Mouse (Mus musculus) adrenal gland, postnatal 10 days (tissue): ENCODE data around the gene Rhoc. TPM values are rescaled to one million over a fixed set of nuclear protein-coding genes. Genes with fewer than 3 reads are reported as not detected.

Source experiments
- DNase-seq: peaks from one replicate; pipeline ENCODE4 v3.0.0; 2021; ENCODE audit warnings: mixed read lengths
- total RNA-seq, 2 experiments: library from RNA; stranded (reverse); gene quantifications; 2 replicates each; pipeline ENCODE4 v1.2.3; 2021

Gene Rhoc
- total RNA-seq, 2 experiments from 2014 or later, result 156 to 166 TPM

DNA sequence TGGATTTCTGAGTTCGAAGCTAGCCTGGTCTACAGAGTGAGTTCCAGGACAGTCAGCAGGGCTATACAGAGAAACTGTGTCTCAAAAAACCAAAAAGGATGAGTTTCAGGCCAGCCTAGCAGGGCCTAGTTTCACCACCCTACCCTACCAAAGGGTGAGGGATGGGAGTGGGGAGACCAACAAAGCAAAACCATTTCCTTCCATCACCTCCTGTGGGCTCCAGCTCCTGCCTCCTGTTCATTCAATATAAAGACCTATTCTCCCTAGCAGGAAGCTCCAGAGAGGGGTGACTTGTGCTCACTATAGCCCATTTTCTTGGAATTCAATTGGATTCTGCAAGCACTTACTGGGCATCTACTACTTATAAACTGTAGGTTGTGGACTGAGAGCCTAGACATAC, 26.6 kb downstream of the Rhoc start:
- DNase-seq, result no peak

- DNase-seq, result no peak
Observed at GRCm38 (mm10) chr3:104815346-104815745, 27.2 kb downstream of the Rhoc start.

GRCm38 (mm10) chr3:104816130-104816529, 28.0 kb downstream of the Rhoc start:
- DNase-seq, result no peak

GRCm38 (mm10) chr3:104817481-104817990, 29.4 kb downstream of the Rhoc start:
- DNase-seq, result peak; percentile 74

DNA sequence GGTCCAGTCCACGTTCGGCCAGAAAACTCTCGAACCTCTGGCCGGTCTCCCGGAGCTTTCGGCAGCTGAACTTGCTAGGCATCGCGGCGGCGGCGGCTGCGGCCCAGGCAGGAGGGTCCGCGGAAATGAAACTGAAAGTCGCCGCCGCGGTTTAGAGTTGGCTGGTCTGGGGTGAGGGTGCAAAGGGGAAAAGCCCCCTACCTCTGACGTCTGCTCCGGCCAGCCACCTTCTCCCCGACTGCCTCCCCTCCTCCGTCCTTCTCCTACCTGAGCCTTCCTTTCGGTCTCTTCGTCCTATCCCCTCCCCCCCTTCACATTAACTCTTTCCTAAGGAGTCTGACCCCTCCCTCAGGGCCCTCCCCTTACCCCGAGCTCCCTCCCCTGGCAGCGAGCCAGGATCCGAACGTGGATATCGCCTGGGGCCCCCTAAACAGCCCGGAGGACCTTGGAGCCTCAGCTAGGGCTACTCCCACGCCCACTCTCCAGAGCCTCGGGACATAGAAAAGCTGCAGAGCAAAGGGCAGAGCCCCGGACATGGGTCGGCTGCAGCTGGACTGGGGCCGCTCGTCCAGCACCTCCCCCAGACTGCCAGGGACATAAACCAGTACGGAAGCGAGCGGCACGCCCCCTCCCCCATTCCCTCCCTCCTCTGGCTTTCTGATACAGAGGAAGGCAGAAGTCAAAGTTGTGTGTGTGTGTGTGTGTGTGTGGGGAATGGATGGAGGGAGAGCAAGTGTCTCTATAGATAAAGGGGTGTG, 30.0 kb downstream of the Rhoc start, which contains the start of gene Mov10:
Gene Mov10, minus strand, starts transcription at position 573 of the 758 bp plus-strand sequence.
- peak; percentile 79 for DNase-seq

GRCm38 (mm10) chr3:104818749-104819134, 30.6 kb downstream of the Rhoc start:
- no peak for DNase-seq

DNA sequence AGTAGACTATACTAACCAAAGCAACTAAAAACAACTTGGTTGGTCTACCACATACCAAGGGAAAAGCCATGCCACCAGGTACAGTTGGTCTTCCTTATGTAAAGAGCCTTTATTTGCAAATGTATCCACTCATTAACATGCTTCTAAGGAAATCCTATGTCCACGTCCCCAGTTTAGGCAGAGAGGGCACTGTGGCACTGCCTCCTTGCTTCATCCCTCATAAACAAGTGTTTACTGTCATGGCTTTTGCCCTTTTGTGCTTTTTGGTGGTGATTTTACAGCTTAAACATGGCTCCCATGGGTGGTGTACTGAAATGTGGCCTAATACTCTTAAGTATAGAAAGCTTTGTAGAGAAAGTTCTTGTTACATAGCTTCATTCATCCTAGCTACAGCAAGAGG, 32.3 kb downstream of the Rhoc start:
- DNase-seq, result no peak

- DNase-seq, result no peak
Observed at GRCm38 (mm10) chr3:104822413-104822812, 34.2 kb downstream of the Rhoc start.

DNA sequence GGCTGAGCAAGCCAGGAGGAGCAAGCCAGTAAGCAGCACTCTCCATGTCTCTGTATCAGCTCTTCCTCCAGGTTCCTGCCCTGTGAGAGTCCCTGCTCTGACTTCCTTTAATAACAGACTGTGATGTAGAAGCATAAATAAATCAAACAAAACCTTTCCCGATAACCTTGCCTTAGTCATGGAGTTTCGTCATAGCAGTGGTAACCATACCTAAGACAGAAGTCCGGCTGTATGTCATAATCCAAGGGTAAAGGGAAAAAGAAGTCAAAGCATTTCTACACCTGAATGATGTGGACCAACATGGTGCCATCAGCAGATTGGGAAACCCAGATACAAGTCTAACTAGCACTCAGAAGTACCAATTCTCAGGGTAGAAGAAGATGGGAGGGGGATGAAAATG, 47.6 kb downstream of the Rhoc start:
- no peak for DNase-seq

- no peak for DNase-seq
Observed at GRCm38 (mm10) chr3:104841049-104841448, 52.9 kb downstream of the Rhoc start.

Other genes starting within 250 kb of the Rhoc start
- gene Slc16a1, start 149.7 kb upstream of the Rhoc start, total RNA-seq, result 100 to 1,000 TPM; 104 to 117 TPM
- 10 to 100 TPM in 1 of 2 experiments, 1 to 10 TPM in 1; 6.7 to 10.1 TPM for gene Ppm1j, start 7.3 kb upstream of the Rhoc start, total RNA-seq
- gene Fam19a3, start 6.5 kb upstream of the Rhoc start, total RNA-seq, result 1 to 10 TPM in 1 of 2 experiments, under 1 TPM in 1; 0.72 to 1.2 TPM
- 10 to 100 TPM; 29.8 to 30.0 TPM for gene Mov10, start 30.2 kb downstream of the Rhoc start, total RNA-seq
- 10 to 100 TPM; 30.5 to 31.0 TPM for gene St7l, start 75.6 kb downstream of the Rhoc start, total RNA-seq
- 10 to 100 TPM; 93.3 to 94.3 TPM for gene Capza1, start 76.1 kb downstream of the Rhoc start, total RNA-seq
- gene Wnt2b, start 173.5 kb downstream of the Rhoc start, total RNA-seq, result 10 to 100 TPM in 1 of 2 experiments, 1 to 10 TPM in 1; 9.8 to 11.0 TPM